Mouse (Mus musculus) naive thymus-derived CD4-positive, alpha-beta T cell, adult 2 months (primary cell): ENCODE data around the gene E030018B13Rik.

Source experiments
- DNase-seq: peaks from one replicate; pipeline ENCODE4 v3.0.0-alpha.2; 2011; ENCODE audit warnings: low read depth

Gene E030018B13Rik

DNA sequence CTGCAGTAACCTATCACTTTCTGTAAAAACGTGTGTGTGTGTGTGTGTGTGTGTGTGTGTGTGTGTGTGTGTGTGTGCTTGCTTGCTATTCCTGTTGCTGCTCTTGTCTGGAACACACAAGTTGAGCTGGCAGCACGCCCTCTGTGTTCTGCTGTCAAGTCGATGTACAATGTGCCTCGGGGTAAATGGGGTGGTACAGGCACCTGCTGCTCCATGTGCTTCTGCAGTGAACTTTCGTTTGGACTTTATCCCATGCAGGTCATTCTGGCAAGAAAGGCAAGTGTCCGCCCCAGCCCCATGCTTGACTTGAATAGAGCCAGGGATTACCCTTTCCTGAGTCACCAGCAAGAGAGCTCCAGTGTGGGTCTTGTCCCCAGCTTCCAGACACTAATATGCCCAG lies 1.0 kb downstream of the E030018B13Rik start:
- no peak for DNase-seq

DNA sequence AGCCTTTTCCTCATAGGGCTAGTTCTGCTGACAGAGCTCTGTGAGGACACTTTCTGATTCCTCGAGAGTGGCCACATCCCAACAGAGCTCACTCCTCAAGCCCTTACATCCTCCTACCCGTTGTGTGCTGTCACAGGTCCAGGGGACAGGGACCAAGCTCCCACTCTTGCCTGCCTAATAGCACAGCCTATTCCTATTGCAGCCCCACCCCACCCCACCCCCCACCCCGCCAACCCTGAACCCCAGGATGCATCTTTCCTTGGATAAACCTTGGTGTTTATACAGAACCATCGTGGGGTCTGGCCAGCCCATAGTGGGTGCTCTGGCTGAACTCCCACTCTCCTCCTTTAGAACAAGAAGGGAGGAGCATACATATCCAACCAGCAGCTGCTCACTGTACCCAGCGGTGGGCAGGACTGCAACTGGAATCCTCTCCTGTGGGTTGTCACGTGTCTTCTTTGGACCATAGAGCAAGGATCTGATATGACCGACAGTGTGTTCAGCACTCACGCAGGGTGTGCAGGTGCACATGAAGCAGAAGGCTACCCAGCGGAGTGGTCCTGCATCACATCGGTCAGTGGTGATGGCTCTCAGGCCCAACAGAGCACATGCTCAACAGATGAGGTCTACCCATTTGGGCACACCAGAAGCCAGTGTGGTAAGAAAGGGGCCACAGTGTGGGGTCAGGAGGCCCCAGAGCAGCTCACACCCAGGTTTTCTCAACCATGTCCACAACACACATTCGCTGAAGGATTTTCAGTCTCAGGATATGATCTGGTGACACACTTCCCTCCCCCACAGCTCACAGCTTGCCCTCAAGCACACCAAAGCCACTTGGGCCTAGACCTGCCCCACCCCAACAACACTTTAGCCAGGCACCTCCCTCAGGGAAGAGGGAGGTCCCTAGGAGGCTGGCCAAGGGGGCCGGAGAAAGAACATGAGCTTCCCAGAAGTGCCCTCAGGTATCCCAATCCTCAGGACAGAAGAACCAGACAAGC lies 2.4 kb downstream of the E030018B13Rik start:
- DNase-seq = no peak

DNA sequence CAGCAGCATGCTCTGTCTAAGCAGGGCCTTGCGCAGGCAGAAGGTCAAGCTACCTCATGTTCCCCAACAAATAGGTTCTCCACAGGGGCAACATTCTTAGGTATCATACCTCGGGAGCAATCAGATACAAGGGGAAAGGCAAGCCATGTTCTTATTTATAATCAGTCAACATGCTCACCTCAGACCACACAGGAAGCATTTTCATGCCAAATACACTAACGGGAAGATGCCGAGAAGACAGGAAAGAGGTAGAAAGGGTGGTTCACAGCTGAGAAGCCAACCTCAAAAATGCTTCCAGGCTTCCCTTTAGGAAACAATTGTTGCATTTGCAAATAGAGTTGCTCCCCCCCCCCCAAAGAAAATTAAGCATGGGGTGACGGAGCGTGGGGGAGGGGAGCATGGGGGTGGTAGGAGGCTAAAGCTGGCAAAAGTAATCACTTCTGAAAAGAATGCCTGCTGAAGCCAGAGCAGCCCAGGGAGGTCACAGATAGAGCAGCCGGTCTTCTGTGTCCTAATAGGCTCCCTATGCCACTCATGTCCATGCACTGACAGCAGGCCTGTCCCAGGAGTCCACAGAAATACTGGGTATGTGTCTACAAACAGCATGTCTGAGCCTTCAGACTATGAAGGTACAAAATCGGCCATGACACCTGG lies 5.4 kb downstream of the E030018B13Rik start:
- peak; percentile 74 for DNase-seq

DNA sequence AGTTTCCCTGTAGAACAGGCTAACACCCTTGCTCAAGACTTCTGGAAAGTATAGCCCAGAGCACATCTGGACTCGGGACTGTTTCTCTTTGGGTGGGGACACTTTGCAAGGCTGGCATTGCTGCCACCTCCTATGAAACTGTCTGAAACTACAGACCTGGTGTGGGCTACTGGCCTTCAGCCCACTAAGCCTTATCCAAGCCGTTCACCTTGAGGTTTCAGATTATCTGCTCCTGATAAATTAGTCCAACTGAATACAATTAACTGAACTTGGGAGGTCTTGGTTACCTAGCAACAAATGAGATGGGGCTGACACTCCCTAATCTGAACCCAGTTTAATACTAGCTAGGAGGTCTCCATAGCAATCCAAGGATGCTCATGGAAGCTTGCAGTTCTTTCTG lies 5.9 kb downstream of the E030018B13Rik start:
- DNase-seq = no peak

DNA sequence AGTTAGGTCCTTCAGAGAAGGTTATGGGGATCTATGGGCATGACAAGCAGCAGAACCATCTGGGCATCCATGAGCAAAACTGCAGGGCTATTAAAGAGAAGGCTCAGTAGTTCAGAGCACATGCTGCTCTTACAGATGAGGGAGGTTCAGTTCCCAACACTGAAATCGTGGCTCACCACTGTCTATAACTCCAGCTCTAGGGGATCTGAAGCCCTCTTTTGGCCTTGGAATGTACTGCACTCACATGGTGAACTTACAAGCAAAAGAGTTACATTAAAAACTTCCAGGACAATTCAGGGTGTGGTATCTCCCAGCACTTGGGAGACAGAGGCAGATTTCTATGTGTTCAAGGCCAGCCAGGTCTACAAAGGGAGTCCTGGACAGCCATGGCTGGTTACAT lies 6.3 kb downstream of the E030018B13Rik start:
- DNase-seq = no peak

DNA sequence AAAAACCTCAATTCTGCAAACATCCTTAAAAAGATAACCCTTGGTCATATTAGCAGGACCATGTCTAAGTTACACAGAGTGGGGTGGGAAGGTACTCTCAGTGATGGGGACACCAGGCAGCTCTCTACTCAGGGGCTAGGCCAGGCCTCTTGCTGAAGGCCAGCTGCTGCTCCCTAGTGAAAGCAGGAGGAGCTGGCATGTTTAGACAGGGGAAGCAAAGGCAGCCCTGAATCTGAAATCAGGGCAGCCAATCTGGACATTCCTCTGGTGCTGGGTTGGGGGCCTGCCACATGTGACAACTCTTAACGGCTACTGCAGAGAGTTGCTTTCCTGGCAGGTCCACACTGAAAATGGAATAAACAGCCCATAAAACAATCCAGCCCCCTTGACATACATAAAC lies 7.5 kb downstream of the E030018B13Rik start:
- DNase-seq = no peak

DNA sequence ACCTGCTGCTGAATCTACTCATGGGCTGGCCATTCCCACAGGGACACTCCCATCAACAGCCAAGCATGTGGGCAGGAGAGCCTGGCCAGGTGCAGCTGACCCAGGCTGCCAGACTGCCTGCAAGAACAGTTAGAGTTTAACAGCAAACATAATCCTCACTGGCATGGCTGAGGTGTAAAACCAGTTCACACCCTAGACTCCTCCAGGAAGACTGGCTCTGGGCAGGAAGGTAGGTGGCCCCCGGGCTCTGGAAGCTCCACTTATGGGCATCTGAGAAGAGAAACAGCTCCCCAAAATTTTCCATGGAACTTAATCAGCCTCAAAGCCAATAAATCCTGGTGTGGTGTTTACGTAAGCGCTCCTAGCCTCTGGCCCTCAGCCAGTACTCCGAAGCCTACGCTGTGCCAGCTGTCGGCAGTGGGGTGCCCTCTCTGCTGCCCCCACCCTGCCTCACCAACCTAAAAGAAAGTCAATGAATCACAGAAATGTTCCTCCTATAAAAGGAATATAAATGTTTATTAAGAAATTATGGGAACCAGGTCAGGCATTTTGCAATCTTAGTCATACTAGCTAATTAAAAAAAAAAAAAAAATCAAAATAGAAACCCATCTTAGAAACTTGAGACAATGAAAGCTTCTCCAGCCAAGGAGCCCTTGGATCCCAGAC lies 8.2 kb downstream of the E030018B13Rik start:
- no peak for DNase-seq

DNA sequence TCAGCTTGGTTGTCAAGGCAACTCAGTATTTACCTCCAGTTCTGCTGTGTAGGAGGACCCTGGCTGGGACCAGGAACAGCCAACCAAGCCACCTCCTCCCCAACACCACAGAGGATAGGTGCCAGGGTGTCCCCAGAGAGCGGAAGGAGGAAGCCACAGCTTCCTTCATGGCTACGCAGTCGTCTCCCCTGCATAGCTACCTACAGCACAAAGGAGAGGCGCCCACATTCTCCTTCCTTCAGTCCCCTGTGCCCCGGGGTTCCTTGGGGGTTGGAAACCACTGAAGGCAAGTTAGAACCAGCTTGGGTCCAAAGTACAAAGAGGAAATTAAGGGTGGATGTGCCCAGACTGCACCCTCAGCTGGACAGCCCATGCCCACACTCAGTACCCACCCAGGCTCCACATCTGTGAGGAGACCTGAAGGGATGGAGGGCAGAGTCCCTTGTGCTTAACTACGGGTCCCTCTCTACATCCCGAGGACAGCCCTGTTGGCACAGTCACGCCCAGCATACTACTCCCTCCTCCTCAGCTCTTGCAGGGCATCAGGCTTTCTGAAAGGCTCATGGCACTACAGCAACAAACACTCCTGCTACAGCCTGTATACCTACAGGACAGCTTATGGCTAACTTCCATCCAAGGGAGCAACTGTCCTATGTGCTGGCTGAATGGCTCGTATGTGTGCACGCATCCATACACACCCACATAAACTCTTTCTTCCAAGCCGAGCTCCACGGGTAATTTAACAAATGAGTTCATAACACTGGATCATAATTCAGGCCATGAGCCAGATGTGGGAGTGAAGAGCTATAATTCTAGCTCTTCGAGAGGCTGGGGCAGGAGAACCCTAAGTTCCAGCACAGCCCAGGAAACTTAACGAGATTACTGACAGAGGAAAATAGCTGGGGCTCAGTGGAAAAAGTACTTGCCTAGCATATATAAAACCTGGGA lies 9.0 kb downstream of the E030018B13Rik start:
- DNase-seq = peak; percentile 85

DNA sequence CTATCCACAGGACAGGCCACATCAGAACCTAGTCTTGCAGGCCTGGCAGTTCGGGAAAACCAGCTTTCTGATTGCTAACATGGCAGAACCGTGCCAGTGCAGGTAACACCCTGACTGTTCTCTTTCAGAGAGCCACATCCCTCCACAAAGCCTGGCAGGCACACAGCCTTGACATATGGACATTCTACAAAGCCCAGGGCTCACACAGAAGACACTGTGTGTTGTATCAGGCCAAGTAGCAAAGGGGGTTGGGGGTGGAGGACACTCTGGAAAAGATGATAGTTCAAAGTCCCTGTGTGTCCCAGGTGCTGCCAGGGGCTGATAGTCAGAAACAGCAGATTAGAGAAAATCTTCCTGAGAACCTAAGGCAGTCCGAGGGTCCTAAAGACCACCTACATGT lies 9.8 kb downstream of the E030018B13Rik start:
- DNase-seq = no peak

DNA sequence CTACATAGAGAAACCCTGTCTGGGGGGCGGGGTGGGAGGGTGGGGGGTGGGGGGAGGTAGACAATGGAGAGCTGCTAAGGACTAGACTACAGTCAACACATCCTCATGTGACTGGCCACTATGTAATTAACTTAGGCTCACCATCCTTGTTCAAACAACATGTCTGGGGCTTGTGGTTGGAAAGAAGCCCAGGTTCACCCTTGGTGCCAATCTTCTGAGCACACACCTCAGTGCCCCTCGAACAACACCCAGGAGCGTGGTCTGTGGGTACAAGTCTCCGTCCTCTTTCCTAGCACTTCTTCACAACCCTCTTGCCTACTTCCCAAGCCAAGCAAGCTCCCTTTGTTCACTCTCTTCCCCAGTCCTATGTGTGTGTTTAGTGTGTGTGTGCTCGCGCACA lies 10.5 kb downstream of the E030018B13Rik start:
- DNase-seq = no peak

DNA sequence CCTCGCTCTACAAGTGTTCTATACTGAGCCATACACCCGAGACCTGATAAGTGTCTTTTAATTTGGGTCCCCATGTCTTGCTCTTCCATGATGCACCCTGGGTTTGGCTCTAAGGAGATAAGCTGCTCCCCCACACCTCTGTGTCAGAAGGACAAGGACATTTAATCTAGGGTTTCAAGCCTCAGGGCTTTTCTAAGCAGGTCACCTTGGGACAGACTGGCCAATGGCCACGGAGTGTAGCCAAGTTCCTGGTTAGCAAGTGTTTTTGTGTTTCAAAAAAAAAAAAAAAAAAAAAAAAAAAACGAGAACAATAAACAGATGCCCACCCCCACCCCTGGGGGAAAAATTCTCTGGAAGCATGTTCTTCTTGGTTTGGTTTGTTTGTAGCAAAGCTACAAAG lies 12.4 kb downstream of the E030018B13Rik start:
- no peak for DNase-seq

DNA sequence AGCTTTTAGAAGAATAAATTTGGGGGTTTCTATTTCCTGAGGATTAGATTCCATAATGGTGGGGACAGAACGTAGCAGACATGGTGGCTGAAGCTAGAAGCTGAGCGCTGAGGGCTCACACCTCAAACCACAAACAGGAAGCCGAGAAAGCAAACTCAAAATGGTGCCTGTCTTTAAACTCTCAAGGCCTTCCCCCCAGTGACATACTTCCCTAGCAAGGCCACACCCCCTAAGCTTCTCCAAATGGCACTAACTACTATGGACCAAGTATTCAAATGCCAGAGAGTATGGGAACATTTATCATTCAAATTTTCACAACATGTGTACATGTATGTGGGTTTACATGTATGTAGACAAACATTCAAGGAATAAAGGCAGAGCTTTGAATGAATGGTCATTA lies 13.5 kb downstream of the E030018B13Rik start:
- DNase-seq = peak; percentile 83

DNA sequence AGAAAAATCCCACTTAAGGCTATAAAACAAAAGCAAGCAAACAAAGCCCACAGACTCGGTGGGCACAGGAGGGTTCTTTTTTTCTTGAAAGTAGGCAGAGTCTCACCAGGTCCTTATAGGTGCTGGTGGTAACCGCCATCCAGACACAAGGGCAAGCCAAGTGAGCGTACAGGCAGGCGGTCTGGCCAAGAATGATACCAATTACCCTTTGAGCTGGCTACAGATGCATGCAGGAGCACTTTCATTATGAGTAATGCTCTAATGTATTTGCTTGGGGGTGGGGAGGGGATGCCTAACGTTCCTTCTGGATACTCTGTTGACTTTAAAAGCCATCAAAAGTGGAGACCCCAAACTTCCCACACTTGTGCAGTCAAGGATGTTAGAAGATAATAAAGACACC lies 14.1 kb downstream of the E030018B13Rik start:
- no peak for DNase-seq

DNA sequence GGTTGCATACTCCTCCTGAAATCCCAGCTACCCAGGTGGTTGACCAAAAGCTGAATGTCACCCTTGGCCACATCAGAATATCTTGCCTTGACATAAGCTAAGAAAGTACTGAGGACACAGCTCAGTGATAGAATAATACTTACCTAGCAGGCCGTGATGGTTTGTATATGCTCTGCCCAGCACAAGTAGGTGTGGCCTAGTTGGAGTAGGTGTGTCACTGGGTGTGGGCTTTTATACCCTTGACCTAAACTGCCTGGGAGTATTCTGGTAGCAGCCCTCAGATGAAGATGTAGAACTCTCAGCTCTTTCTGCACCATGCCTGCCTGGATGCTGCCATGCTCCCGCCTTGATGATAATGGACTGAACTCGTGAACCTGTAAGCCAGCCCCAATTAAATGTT lies 15.8 kb downstream of the E030018B13Rik start:
- DNase-seq = peak; percentile 38

DNA sequence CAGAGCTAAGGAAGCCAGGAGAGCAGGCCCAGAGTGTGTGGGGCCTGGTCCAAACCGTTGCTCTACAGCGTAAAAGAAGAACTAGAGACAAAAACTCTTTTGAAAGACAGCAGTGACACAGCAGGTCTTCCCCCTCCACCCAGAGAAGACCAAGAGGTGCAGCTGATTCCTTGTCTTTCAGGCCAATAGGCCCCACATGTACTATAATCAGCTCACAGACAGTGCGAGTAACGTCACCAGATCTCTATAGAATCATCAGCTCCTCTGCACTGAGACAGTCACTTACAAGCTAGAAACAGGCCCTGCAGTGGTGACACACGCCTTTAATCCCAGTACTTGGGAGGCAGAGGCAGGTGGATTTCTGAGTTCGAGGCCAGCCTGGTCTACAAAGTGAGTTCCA lies 17.2 kb downstream of the E030018B13Rik start:
- DNase-seq = peak; percentile 42

DNA sequence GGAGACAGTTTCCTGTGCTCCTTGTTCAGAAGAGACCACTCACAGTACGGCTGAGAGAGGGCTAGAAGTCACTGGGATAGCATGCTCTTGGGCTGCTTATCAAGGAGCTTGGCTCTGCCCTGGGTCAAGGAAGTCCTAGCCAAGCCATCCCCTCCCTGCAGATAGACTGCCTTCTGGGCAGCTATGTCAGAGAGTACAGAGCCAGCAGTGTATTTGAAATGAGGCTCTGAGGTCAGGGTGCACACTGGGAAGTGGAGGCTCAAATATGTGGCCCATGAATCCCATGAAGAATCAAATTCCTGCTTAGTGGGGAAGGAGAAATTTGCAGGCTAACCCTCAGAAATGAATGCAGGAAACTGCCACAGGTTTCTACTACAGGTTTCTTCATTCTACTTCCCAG lies 17.9 kb downstream of the E030018B13Rik start:
- peak; percentile 45 for DNase-seq

DNA sequence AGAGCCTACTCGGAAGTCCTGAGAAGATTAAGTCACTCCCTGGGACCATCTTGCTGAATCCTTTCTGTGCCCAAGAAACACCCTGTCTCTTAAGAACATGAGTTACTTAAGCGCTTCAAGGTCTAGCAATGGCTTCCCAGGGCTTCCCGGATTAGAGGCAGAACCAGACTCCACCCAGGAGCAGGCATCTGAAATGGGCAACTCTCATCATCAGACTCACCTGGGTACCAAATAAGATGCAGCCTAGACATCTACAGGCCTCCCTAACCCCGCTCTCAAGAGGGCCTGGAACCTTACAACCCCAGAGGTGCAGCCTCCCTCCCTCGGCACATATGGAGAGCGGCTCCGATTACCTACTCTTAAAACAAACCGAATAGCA lies 19.1 kb downstream of the E030018B13Rik start:
- DNase-seq = no peak

DNA sequence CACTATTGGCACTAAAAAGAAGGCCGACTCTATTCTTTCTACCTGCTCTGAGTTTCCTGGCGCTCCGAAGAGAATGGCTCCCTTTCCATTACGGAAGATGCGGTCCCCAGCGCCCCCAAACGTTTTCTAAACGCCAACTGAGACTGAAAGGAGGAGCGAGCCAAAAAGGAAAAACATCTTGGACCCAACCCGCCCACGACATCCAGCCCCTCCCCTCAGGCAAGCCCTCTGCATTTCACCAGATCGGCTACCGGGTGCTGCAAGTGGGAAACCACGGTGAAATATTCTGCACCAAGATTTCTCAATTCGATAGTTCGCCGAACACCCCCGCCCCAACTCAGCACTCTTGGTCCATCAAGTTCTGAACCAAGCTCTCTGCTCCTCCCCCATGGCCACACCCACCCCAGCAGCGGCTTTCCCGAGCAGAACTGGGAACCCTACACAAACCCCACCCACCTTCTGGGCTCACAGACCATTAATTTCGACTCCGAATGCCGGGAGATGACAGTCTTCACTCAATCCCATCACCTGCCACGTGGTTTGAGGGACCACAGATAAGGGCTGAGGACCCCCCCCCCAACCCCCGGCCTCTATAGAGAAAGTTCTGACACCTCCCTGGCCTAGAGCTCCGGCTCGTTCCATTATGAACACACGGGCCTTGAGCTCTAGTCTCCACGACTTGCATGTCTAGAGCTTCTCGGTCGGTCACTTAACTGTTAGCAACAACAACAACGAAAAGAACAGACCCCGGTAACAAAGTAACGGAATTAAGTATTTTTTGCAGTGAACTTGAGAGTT lies 19.7 kb downstream of the E030018B13Rik start:
- DNase-seq = peak; percentile 79

DNA sequence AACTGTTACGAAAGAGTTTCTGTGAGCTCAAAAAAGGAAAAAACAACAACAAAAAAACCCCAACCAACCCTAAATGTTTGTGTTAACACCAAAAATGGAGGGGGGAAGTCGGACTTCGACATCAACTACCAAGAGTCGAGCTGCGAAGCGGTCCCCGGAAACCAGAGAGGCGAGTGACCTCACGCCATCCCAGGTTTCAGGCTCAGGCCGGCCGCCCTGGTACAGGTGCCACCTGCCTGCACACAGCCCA lies 20.3 kb downstream of the E030018B13Rik start:
- DNase-seq = no peak

DNA sequence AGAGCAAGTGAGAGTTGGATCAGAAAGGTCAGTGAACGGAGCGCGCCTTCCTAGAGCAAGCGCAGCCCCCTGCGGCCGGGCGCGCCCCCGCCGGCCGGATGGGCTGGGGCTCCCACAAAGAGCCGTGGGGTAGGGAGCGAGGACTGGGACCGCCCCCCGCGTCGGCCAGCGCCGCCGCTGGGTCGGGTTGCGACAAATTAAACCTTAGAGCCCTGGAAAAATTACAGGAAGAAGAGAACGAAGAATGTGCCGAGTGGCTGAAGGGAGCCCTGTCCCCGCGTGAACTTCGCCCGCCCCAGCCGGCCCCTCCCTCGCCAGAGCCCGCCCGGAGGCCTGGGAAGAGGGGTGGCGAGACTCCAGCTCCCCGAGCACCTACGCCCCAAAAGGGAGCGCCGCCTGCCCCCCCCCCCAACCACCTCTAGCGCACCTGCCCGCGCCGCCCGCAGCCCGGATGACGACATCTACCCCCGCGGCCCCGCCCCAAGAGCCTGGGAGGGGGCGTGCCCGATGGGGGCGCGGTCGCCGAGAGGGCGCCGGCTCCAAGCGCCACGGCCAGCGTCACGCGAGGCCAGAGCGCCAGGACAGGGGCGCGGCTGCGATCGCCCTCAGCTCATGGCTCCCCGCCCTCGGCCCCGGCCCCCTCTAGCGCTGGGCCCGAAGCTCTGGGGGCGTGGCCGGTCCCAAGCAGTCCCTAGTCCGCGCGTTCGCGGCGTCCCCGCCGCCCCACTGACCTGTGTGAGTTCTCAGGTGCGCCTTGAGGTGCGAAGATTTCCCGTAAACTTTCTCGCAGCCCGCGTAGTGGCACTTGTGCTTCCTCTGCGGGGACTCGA lies 20.8 kb downstream of the E030018B13Rik start:
- peak; percentile 94 for DNase-seq
